Mouse (Mus musculus): ENCODE measurements around the gene Dtx3. TPM values are rescaled to one million over a fixed set of nuclear protein-coding genes. Genes with fewer than 3 reads are reported as not detected.

Dtx3 gene
- polyA plus RNA-seq, 1 experiment from 2014 or later = 148 TPM

GRCm38 (mm10) chr10:127226318-127226895 is 30.9 kb upstream of the Dtx3 start:
- Histone ChIP-seq H3K4me1 (ENCODE audit: control insufficient read depth, insufficient read depth, low read length) (no peaks in the 10 kb centered on the region), H3K9me3 (ENCODE audit: control insufficient read depth, low read length) (no peaks in the 10 kb centered on the region), H3K4me3 (ENCODE audit: low read depth, low read length) (no peak overlapping the region), H3K4me2 (ENCODE audit: low read depth) (no peak overlapping the region), H3K27me3 (ENCODE audit: control insufficient read depth, insufficient read depth, low read length) (no peaks in the 10 kb centered on the region), H3K36me3 (ENCODE audit: control insufficient read depth, insufficient read depth, low read length) (no peaks in the 10 kb centered on the region), H3K9ac (ENCODE audit: low read length) (no peak overlapping the region), H3K27ac (ENCODE audit: low read depth, low read length) (no peak overlapping the region)
- DNase-seq (ENCODE audit: low spot score) (no peak), ATAC-seq (ENCODE audit: insufficient read depth, low FRiP score, low TSS enrichment) (no peak)
- WGBS = 64% methylated on average over 8 of the region's 8 CpGs

GRCm38 (mm10) chr10:127225732-127226131 is 30.2 kb upstream of the Dtx3 start:
- no peaks in the 10 kb centered on the region for H3K4me1 ChIP-seq (ENCODE audit: control insufficient read depth, insufficient read depth, low read length)

DNA sequence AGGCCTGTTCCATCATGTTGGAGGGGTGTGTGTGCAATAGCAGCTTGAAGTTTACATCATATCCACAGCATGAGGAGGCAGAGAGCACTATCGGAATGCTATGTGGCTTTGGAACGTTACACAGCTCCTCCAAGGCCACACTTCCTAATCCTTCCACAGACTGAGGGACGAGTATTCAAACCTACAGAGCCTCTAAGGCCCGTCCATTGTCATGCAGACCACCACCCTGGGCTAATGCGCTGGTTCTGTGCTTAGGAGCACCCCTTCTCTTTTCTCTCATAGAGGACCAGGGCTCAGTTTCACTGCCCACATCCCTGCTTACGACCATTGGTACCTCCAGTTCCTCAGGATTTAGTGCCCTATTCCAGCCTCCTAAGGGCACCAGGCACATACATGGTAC is 29.7 kb upstream of the Dtx3 start:
- no peak overlapping the region for H3K9ac ChIP-seq (ENCODE audit: low read length)
- no peaks in the 10 kb centered on the region for H3K27me3 ChIP-seq (ENCODE audit: control insufficient read depth, insufficient read depth, low read length)
- H3K9me3 ChIP-seq (ENCODE audit: control insufficient read depth, low read length) = no peaks in the 10 kb centered on the region
- DNase-seq (ENCODE audit: low spot score) = no peak
- H3K4me1 ChIP-seq (ENCODE audit: control insufficient read depth, insufficient read depth, low read length) = no peaks in the 10 kb centered on the region
- H3K27ac ChIP-seq (ENCODE audit: low read depth, low read length) = no peak overlapping the region
- no peak overlapping the region for H3K4me3 ChIP-seq (ENCODE audit: low read depth, low read length)
- no peak for ATAC-seq (ENCODE audit: insufficient read depth, low FRiP score, low TSS enrichment)
- WGBS = 34% methylated on average over 6 of the region's 6 CpGs
- no peaks in the 10 kb centered on the region for H3K36me3 ChIP-seq (ENCODE audit: control insufficient read depth, insufficient read depth, low read length)
- H3K4me2 ChIP-seq (ENCODE audit: low read depth) = no peak overlapping the region

More at GRCm38 (mm10) chr10:127225732-127226131, 30.2 kb upstream of the Dtx3 start:
- Histone ChIP-seq H3K36me3 (ENCODE audit: control insufficient read depth, insufficient read depth, low read length) (no peaks in the 10 kb centered on the region), H3K27me3 (ENCODE audit: control insufficient read depth, insufficient read depth, low read length) (no peaks in the 10 kb centered on the region), H3K4me2 (ENCODE audit: low read depth) (no peak overlapping the region), H3K4me3 (ENCODE audit: low read depth, low read length) (no peak overlapping the region), H3K27ac (ENCODE audit: low read depth, low read length) (no peak overlapping the region), H3K9me3 (ENCODE audit: control insufficient read depth, low read length) (no peaks in the 10 kb centered on the region), H3K9ac (ENCODE audit: low read length) (no peak overlapping the region)
- WGBS = 15% methylated on average over 10 of the region's 10 CpGs
- DNase-seq (ENCODE audit: low spot score) = no peak
- ATAC-seq (ENCODE audit: insufficient read depth, low FRiP score, low TSS enrichment) = no peak

- Histone ChIP-seq H3K4me2 (ENCODE audit: low read depth) (no peak overlapping the region), H3K9ac (ENCODE audit: low read length) (no peak overlapping the region), H3K4me1 (ENCODE audit: control insufficient read depth, insufficient read depth, low read length) (no peaks in the 10 kb centered on the region), H3K27ac (ENCODE audit: low read depth, low read length) (no peak overlapping the region), H3K27me3 (ENCODE audit: control insufficient read depth, insufficient read depth, low read length) (no peaks in the 10 kb centered on the region), H3K36me3 (ENCODE audit: control insufficient read depth, insufficient read depth, low read length) (no peaks in the 10 kb centered on the region), H3K4me3 (ENCODE audit: low read depth, low read length) (no peak overlapping the region), H3K9me3 (ENCODE audit: control insufficient read depth, low read length) (no peaks in the 10 kb centered on the region)
- WGBS = 91% methylated on average over 2 of the region's 2 CpGs
- no peak for DNase-seq (ENCODE audit: low spot score)
- ATAC-seq (ENCODE audit: insufficient read depth, low FRiP score, low TSS enrichment) = no peak
Measured at GRCm38 (mm10) chr10:127218339-127218738, 22.8 kb upstream of the Dtx3 start.

GRCm38 (mm10) chr10:127217177-127217576 is 21.6 kb upstream of the Dtx3 start:
- no peak overlapping the region for H3K4me2 ChIP-seq (ENCODE audit: low read depth)
- no peak overlapping the region for H3K27ac ChIP-seq (ENCODE audit: low read depth, low read length)
- no peak for DNase-seq (ENCODE audit: low spot score)
- H3K9me3 ChIP-seq (ENCODE audit: control insufficient read depth, low read length) = no peaks in the 10 kb centered on the region
- no peak overlapping the region for H3K4me3 ChIP-seq (ENCODE audit: low read depth, low read length)
- H3K4me1 ChIP-seq (ENCODE audit: control insufficient read depth, insufficient read depth, low read length) = no peaks in the 10 kb centered on the region
- H3K36me3 ChIP-seq (ENCODE audit: control insufficient read depth, insufficient read depth, low read length) = no peaks in the 10 kb centered on the region
- no peak overlapping the region for H3K9ac ChIP-seq (ENCODE audit: low read length)
- no peak for ATAC-seq (ENCODE audit: insufficient read depth, low FRiP score, low TSS enrichment)
- H3K27me3 ChIP-seq (ENCODE audit: control insufficient read depth, insufficient read depth, low read length) = no peaks in the 10 kb centered on the region

DNA sequence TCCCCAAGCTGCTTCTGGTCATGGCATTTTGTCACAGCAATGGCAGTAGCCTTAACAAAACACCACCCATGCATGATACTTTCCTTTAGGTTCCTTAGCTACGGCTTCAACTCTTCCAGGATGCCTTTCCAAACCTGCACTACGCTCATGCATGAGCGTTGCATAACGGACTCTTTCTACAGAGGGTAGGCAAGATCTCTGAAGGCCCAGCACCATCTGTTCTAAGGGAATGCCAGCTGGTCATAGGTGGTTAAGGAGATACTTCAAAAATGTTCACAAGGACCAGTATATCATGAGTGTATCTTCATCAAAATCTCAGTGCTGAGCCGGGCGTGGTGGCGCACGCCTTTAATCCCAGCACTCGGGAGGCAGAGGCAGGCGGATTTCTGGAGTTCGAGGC is 20.9 kb upstream of the Dtx3 start:
- no peaks in the 10 kb centered on the region for H3K4me1 ChIP-seq (ENCODE audit: control insufficient read depth, insufficient read depth, low read length)
- no peak overlapping the region for H3K9ac ChIP-seq (ENCODE audit: low read length)
- 94% methylated on average over 11 of the region's 11 CpGs for WGBS
- no peak overlapping the region for H3K4me3 ChIP-seq (ENCODE audit: low read depth, low read length)
- no peaks in the 10 kb centered on the region for H3K9me3 ChIP-seq (ENCODE audit: control insufficient read depth, low read length)
- no peaks in the 10 kb centered on the region for H3K27me3 ChIP-seq (ENCODE audit: control insufficient read depth, insufficient read depth, low read length)
- no peak overlapping the region for H3K27ac ChIP-seq (ENCODE audit: low read depth, low read length)
- H3K4me2 ChIP-seq (ENCODE audit: low read depth) = no peak overlapping the region
- H3K36me3 ChIP-seq (ENCODE audit: control insufficient read depth, insufficient read depth, low read length) = no peaks in the 10 kb centered on the region
- no peak for ATAC-seq (ENCODE audit: insufficient read depth, low FRiP score, low TSS enrichment)
- no peak for DNase-seq (ENCODE audit: low spot score)

DNA sequence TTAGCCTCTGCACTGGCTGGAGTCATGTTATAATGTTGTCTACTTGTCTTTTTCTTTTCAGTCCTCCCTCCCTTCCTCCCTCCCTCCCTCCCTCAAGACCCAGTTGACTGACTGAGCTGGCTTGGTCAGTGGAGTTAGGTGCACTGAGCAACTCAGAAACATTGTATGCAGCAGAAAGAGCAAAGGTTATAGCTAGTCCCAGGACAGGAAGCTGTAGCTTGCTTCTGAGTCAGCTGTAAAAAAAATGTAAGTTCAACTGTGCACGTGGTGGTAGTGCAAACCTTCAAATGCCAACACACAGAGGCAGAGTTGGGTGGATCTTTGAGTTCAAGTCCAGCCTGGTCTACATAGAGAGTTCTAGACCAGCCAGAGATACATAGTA is 18.9 kb upstream of the Dtx3 start:
- whole genome bisulfite sequencing = 42% methylated on average over 1 of the region's 1 CpGs

GRCm38 (mm10) chr10:127213704-127214421 is 18.3 kb upstream of the Dtx3 start:
- no peak overlapping the region for H3K27ac ChIP-seq (ENCODE audit: low read depth, low read length)
- DNase-seq (ENCODE audit: low spot score) = no peak
- H3K9ac ChIP-seq (ENCODE audit: low read length) = no peak overlapping the region
- no peak overlapping the region for H3K4me2 ChIP-seq (ENCODE audit: low read depth)
- 80% methylated on average over 13 of the region's 13 CpGs for WGBS
- H3K4me3 ChIP-seq (ENCODE audit: low read depth, low read length) = no peak overlapping the region
- no peaks in the 10 kb centered on the region for H3K36me3 ChIP-seq (ENCODE audit: control insufficient read depth, insufficient read depth, low read length)
- no peak for ATAC-seq (ENCODE audit: insufficient read depth, low FRiP score, low TSS enrichment)
- no peaks in the 10 kb centered on the region for H3K27me3 ChIP-seq (ENCODE audit: control insufficient read depth, insufficient read depth, low read length)
- H3K4me1 ChIP-seq (ENCODE audit: control insufficient read depth, insufficient read depth, low read length) = peaks cover 8% of the 10 kb centered on the region
- no peaks in the 10 kb centered on the region for H3K9me3 ChIP-seq (ENCODE audit: control insufficient read depth, low read length)

More for the DNA sequence above, 18.9 kb upstream of the Dtx3 start:
- ATAC-seq (ENCODE audit: insufficient read depth, low FRiP score, low TSS enrichment) (no peak), DNase-seq (ENCODE audit: low spot score) (no peak)
- Histone ChIP-seq H3K4me2 (ENCODE audit: low read depth) (no peak overlapping the region), H3K4me3 (ENCODE audit: low read depth, low read length) (no peak overlapping the region), H3K27me3 (ENCODE audit: control insufficient read depth, insufficient read depth, low read length) (no peaks in the 10 kb centered on the region), H3K9ac (ENCODE audit: low read length) (no peak overlapping the region), H3K36me3 (ENCODE audit: control insufficient read depth, insufficient read depth, low read length) (no peaks in the 10 kb centered on the region), H3K9me3 (ENCODE audit: control insufficient read depth, low read length) (no peaks in the 10 kb centered on the region), H3K27ac (ENCODE audit: low read depth, low read length) (no peak overlapping the region), H3K4me1 (ENCODE audit: control insufficient read depth, insufficient read depth, low read length) (peaks cover 8% of the 10 kb centered on the region)

- no peaks in the 10 kb centered on the region for H3K36me3 ChIP-seq (ENCODE audit: control insufficient read depth, insufficient read depth, low read length)
- H3K9ac ChIP-seq (ENCODE audit: low read length) = no peak overlapping the region
- no peaks in the 10 kb centered on the region for H3K27me3 ChIP-seq (ENCODE audit: control insufficient read depth, insufficient read depth, low read length)
- ATAC-seq (ENCODE audit: insufficient read depth, low FRiP score, low TSS enrichment) (no peak), DNase-seq (ENCODE audit: low spot score) (no peak)
- no peak overlapping the region for H3K4me3 ChIP-seq (ENCODE audit: low read depth, low read length)
- no peaks in the 10 kb centered on the region for H3K9me3 ChIP-seq (ENCODE audit: control insufficient read depth, low read length)
- 94% methylated on average over 8 of the region's 8 CpGs for WGBS
- peaks cover 8% of the 10 kb centered on the region for H3K4me1 ChIP-seq (ENCODE audit: control insufficient read depth, insufficient read depth, low read length)
- H3K27ac ChIP-seq (ENCODE audit: low read depth, low read length) = no peak overlapping the region
- no peak overlapping the region for H3K4me2 ChIP-seq (ENCODE audit: low read depth)
Measured at GRCm38 (mm10) chr10:127213272-127213671, 17.7 kb upstream of the Dtx3 start.
